Mouse (Mus musculus): ENCODE results near the gene Disp3.

The Disp3 gene

DNA sequence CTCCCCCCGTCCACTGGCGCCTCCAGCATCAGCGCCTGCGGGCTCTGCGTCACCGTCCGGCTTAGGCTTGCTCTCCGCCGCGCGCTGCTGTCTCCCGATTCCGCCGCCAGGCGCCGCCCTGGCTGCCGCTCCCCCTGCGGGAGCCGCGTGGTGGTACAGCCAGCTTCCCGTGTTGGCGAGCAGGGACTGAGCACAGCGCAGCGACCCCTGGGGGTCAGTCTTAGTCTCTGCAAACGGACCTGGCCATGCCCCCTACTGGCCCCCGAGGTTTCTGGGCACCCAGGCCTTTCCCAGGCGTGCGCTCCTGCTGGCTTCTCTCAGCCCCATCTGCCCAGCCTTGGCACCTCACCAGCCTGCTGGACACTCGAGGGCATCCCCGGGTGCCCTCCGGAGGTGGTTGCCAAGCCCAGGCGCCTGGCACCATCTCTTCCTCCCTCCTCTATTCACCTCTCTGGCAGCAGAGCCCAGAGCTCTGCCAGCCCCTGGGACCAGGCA, 337 bp upstream of the Disp3 start:
- DNase-seq: peak; percentile 99

DNA sequence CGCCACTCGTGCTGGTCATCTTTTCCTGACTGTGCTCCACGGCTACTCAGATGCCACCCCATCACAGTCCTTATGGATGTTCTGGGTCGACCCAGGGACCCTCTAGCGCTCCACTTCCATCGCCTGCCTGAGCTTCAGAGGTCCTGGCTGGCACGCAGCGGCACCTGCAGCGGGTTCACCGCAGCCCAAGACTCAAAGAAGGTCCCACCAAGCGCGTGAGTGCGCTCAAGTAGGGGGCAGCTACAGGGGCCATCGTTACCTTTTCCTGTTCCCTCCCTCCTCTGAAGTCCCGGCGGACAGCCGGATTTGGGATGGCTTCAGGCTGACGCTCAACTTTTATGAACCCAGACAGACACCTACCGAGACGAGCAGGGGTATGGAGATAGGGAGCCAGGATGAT, 724 bp downstream of the Disp3 start:
- DNase-seq: peak in 1 of 2 experiments; percentile 47

DNA sequence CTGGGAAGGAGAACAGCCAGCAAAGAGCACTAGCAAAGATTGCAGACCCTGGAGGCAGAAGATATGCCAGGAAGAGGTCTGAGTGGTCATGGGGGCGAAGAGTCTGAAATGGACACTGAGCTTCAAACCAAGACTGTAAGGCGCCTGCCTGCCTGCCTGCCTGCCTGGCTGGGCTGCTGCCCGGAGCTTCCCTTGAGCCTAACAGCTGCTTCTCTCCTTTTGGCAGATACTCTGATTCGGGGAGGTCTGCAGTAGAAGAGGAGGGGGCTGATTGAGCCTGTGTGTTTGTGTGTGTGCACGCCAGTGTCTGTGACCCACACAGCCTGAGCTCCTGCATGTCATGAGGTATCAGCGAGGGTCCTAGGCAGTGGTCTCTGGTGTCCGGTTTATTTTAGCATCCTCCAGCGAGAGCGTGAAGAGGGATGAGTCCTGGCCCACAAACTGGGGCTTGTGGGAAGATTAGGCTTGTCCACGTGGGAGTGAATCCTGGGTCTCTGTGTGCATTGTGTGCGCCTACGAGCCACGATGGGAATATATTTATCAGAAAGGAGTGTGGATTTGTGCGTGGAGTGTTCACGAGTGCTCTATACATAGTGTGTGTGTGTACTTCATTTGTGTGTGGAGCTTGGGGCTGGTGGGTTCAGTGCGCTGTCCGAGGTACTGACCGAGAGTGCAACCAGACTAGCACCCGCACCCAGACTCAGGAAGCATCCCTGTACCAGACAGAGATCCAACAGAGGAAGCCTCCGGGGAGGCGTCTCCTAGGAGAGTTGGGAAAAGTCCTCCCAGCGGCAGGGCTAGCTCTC, 1.3 kb downstream of the Disp3 start:
- peak; percentile 44 to 59 for DNase-seq

DNA sequence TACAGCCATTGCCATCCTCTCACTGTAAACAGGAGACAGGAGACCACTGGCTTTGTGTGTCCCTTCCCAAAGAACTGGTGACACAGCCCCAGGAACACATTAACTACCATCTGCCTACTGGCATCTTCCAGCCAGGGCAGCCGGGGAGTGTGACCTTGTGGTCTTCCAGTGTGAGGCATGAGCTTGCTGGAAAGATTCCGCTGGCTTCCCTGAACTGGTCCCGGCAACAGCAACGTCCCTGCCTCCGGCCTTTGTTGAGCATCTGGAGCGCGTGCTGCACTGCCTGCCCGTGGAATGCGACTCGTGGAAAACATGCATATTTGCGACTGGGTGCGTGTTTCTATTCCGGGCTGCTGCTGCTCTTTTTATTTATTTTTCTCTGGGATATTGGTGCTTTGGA, 3.5 kb downstream of the Disp3 start:
- DNase-seq: peak; percentile 48 to 53

DNA sequence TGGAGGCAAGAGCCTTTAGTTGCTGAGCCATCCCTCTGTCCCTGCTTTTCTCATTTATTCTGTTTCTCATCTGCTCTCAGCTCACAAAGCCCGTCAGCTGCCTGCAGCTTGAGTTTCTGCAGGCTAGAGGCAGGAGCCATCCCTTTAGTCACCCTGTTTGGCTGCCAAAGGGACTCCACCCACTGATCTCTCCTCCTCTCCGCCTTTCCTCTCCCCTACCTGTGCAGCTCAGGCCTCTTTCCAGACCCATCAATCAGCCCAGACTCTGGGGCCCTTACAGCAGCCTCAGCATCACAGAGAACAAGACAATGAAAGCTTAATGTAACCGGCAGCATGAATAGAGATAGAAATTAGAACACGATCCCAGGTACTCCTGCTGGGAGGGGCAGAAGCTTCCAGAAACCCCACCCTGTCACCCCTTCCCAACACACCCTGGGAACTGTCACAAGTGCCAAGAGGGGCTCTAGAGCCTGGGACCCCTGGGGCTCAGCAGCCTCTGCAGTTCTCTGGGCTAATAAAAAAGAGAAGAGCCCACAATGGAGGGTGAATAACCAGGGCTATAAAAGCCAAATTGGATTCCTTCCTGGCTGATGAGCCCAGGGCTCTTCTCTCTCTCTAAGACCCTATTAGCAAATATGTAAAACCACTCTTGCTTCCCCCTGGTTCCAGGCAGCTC, 10.8 kb downstream of the Disp3 start:
- DNase-seq: no peak

DNA sequence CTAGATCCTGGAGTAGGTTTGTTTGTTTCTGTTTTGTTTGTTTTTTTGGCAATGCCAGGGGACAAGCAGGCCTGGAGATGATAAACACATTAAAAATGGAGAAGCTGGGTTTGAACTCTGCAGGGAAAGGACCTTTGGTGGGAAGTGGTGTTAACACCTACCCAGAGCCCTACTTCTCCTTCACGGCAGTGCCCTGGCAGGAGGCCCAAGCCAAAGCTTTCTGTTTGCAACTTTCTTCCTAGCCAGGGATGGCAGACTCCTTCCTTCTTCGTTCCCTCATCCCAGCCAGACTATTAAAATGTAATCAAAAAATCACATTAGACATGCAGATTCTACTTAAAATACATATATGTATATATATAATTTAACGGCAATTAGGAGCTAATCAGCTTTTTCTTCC, 13.1 kb downstream of the Disp3 start:
- DNase-seq: peak in 1 of 2 experiments; percentile 35

DNA sequence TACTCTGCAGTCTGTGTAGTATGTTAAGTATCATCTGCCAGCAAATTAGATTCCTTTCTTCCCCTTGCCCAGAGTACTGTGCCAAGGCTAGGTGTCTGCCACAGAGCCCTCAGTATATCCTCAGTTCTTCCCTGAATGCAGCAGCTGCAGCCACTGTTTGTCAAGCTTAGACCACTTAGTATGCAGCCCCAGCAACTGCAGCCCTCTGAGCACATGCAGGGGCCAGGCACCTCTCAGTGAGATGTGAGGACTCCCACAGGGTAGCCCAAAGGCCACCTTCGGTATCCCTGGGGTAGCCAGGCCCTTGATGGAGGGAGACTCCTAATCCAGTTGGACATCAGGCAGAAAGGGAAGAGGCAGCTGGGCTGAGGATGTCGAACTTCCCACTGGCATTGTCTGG, 14.5 kb downstream of the Disp3 start:
- DNase-seq: no peak

DNA sequence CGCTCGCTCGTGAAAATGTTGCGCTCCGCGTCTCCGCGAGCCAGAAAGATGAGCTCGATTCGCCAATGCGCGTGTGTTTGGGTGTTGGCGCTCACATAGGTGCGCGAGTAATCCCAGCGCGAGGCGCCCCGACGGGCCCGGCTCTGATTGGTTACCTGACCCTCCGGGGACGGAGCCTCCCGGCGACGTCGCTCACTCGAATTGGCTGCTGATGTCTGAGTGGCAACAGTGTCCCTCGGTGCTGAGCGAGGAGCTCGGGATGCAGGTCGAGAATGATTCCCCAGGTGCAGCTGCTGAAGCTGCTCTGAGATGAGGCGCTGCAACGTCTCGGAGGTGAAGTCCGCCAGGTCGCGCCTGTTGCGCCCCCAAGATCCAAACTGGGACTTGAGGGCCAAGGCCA, 16.1 kb downstream of the Disp3 start:
- no peak for DNase-seq

DNA sequence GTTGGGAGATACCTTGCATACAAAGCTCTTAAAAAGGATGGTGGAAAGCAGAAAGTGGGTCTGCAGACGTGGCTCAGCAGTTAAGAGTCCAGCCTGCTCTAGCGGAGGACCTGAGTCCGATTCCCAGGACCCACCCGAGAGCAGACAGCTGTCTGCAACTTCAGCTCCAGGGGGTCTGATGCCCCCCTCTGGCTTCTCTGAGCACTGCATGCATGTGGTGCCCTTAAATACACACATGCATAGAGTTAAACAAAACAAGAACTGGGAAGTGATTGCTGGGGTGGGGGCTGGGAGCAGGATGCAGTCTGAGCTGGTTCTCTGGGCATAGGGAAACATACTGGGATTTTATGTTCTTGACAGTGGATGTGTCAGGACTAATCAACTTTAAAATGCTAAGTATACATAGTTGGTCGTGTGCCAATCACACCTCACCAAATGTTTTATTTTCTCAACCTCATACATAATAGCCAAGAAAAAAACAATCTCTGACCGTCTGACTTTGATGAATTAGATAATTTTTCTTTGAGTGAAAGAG, 20.7 kb downstream of the Disp3 start:
- DNase-seq: no peak

DNA sequence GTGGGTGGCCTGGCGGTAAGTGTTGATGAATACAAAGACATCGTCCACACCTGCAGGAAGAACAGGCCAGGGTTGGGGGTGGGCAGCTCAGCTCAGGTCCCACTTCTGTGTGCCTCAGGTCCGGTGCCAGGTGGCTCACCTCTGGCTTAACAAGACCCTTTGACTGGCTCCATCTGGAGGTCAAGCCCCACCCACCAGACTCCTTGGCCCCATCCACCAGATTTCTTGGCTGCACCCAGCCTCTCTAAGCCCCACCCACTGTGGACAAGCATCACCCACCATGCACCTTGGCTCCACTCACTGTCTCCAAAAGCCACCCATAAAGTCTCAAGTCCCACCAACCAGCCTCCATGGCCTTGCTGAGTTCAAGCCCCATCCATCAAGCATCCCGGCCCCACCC, 27.8 kb downstream of the Disp3 start:
- DNase-seq: no peak

DNA sequence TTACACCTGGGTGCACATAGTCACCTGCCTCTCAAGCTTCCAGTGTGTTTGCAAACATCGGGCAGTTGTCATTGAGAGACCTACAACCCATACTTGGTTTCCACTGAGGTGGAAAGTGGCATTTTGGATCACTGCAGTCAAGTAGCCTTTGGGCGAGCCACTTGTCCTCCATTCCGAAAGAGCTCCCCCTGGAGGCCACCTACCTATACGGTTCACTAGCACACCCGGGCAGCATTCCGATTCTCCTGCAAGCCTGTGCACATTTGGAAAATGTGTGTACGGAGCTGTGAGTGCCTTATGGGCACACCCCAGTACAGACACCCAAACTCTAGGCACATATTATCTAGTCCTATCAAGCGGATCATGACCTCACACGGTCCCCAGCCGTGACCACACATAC, 38.4 kb downstream of the Disp3 start:
- peak; percentile 35 to 62 for DNase-seq

DNA sequence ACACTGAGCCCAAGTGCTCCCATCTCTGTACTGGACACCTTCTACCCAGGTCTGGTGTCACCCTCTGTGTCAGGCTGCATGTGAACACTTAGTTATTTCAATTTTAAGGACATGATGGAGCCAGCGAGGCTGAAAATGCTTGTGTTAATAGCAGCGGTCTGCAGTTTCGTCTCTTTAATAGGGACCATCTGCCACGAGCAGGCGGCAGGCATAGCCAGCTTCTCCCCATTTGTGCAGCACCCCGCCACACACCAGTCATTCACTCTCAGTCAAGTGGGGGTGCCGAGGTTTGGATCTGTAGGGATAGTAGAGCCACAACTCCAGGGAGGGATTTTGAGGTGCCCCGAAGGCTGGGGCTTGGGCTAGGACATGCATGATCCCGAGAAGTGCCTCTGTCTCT, 47.4 kb downstream of the Disp3 start:
- DNase-seq: no peak

DNA sequence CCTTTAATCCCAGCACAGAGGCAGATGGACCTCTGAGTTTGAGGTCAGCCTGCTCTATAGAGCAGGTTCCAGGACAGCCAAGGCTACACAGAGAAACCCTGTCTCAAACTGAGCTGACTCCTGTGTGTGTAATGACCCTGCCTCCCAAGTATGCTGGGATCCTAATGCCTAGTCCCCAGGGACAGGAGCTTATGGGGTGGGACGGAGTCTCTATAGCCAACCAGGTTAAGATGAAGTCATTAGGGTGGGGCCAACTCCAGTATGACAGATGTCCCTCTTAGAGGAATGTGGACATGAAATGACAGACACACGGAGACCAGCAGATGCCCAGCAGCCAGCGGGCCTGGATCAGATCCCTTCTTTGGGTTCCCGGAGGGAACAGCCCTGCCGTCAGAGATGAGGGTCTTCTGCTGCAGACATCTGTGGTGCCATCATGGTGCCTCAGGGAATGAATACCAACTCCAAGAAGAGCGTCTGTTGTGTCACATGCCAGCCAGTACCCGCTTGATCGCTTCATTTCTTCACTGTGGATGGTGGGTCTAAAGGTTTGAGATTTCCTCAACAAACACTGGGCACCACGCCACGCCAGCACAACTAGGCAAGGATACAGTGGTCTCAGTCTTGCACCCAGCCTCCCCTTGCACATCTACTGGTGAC, 48.2 kb downstream of the Disp3 start:
- DNase-seq: no peak

DNA sequence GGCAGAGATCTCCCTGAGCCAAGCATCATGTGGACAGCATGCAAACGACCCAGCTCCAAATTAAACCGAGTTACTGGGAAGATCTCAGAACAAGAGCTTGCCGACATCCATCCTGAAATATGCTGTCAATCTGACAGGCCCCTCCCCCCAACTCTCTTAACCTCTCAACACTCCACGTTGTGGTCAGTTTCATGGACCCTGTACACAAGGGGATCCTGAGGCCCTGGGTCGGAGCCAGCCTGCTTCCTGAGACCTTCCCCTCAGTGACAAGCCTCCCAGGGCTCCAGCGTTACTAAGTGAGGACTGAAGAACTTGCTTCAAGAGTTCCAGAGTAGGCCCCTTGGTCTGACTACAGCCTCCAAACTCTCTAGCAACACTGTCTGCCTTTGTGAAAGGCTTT, 48.8 kb downstream of the Disp3 start:
- DNase-seq: no peak

DNA sequence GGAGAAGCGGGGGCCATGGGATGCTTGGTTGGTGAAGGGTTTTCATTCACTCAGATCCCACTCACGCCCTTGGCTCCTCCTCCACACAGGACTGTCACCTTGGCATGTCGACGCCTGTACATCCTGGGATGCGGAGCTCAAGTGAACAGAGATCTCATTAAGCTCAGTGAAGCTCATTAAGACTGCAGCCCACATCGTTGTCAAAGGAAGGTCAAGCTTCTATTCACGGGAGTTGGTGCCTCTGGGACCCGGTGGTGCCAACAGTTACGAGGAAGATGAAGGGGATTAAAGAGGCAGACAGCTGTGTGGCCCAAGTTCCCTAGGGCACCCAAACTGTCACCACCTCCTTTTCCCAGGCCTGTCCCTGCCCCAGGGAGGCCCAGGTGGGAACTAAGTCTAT, 49.5 kb downstream of the Disp3 start:
- DNase-seq: no peak

DNA sequence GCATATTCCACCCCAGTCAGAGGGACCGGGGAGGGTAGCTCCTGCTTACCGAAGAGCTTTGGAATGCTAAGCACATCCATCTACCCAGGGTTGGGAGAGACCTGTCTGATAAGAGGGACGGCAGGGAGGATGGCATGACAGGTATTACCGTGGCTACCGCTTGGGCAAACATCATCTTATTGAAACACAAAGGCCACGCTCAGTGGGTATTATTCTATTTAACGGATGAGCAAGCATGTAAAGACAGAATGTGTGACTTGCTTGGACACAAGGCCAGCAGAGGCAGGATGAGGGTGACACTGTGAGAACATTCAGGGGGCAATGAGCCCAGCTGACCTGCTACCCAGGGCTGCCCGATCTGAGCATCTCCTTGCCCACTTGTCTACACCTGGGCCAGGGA, 51.1 kb downstream of the Disp3 start:
- no peak for DNase-seq

DNA sequence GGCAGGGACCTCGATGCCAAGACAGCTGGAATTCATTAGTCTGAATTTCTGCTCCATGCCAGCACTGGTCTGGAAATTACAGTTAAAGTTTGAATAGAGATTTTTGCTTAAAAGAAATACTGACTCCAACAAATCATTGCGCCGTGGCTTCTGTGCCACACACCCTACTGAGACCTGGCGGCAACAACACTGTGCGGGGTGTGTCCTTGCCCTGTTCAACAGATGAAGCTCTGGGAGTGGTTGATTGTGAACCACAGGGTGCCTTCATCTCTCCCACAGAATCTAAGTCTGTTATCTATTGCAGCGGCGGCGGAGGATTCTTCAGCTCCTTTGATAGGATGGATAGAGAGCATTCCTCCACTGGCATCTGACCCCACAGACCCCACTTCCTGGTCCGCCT, 54.7 kb downstream of the Disp3 start:
- peak; percentile 43 to 57 for DNase-seq

DNA sequence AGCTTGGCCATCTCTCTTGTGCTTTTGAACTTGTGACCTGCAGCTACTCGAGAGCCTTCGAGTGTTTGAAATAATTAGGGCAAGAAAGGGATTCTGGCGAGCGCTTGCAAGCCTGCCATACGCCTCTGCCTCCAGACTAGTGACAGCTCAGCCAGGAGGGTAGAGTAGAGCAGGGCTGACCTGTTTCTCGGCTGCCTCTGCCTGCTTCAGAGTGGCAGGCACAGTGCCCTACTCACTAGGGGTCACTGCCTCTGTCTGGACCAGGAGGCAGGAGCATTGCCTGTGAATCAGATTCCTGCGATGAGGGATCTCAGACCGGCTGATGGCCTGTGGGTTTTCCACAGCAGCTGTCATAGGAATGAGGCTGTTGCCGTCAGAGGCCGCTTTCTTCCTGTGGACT, 55.1 kb downstream of the Disp3 start:
- DNase-seq: peak; percentile 38 to 56

DNA sequence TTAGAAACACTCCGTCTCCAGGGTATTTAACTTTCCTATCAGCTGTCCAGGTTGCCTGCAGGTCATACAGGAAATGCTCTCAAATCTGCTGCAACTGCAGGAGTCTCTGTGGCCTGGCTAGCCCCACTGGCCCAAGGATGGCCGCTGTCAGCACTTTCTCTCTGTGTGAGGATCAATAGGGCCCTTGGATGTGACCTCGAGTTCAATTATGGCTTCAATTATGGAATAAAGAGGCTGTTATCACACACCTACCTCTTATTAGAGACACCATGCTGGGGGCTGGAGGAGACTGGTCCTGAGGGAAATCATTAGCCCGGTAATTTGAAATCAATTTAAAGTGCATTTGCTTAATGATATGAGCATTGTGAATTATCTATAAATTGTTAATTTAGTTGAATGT, 55.6 kb downstream of the Disp3 start:
- no peak for DNase-seq

DNA sequence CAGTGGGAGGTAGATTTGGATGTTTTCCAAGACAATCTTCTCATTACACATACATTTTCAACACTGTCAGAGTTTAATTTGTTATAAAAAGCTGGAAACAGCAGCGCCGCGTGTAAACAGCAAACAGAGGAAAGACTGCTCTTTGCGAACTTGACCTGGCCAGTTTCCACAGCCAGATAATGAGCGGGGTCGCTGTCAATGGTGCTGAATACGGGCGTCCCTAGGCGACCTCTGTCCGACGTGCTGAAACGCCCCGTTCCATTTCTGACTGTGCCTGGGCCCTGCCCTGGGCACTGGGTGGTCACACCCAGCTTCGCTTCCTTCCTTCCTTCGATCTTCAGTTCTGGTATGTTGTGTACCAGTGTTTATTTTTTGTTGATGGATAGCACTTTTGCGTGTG, 58.1 kb downstream of the Disp3 start:
- no peak for DNase-seq

DNA sequence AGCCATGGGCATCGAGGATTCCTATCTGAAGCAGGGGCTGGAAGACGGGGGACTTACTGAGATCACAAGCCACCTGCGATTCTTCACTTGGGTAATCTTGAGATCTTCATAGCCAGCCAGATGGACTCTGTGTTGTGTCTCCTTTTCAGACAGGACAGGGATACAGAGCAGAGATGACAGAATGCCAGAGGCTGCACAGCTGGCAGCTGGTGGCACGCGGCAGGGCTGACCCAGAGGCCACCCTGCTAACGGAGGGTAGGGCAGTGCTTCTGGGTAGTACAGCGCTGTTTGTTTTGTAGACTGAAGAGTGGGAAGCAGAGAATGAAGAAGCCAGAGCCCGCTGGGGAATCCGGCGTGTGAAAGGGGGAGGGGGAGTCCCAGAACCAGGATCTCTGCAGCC, 64.8 kb downstream of the Disp3 start:
- no peak for DNase-seq

DNA sequence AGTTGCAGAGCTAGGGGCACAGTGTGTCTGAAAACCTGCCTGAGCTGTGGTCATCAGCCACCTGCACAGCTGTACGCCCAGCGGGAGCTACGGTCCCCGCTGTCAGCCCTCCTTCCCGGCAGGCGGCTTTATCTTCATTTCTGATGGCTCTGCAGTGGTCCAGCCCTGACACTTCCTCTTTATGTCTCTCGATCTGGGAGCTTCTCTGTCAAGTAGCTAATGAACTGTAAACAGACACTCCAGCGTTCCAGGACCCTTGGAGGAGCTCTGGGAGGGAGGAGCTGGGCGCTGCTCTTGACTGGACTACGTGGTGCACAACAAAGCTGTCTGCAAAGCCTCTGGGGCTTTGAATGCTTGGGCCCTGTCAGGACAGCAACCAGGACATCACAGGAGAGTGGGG, 67.1 kb downstream of the Disp3 start:
- no peak for DNase-seq

DNA sequence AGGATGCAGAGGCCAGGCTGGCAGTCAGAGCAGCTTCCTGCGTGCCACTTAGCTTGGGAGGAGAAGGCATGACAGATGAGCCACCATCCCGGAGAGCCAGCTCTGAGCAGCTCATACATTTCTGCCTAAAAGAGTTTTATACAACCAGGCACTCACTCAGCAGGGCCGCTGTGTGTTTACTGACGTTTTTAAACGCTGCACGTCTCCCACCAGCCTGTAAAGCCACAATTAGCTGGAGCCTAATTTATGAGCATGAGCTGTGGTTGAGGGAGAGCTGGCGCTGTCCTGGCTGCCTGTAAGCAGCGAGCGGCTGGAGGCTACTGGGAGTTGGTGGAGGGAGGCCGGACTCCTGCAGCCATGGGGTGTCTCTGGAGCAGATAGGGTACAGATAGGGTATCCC, 69.5 kb downstream of the Disp3 start:
- DNase-seq: no peak

Measured in cerebellum, postnatal 25 days (tissue).